Mouse (Mus musculus) ES-Bruce4 (cell line): ENCODE data around the gene Trappc12.

Source experiments
- CTCF ChIP-seq: IDR thresholded peaks from one replicate; pipeline ENCODE4 v1.8.1; 2011; ENCODE audit warnings: low read depth, low read length
- EP300 ChIP-seq: IDR thresholded peaks from 2 replicates; pipeline ENCODE4 v1.6.1; 2011; ENCODE audit warnings: low read depth, low read length; ENCODE audit not compliant: insufficient read depth

DNA sequence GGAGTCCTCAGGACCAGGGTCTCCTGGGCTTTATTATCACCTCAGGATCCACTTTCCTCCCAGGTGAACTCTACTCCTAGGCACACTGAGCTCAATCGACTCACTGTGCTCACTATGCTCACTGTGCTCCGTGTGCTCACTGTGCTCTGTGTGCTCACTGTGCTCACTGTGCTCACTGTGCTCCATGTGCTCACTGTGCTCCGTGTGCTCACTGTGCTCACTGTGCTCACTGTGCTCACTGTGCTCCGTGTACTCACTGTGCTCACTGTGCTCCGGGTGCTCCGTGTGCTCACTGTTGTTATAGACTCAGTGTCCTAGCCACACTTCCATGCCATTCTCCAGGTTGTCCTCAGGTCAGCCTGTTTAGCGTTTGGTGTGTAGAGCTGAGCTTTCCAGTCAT lies 19.7 kb upstream of the Trappc12 start:
- TF ChIP-seq EP300, result no peak
- no peak for TF ChIP-seq CTCF
